Mouse (Mus musculus) ES-E14 (cell line): ENCODE data around the gene Frem1.

ENCODE experiments used
- MAFK ChIP-seq: IDR thresholded peaks from 2 replicates; pipeline ENCODE4 v1.6.1; 2014; ENCODE audit warnings: mild to moderate bottlenecking, low read depth, low read length, inconsistent platforms; ENCODE audit not compliant: insufficient read depth
- ZC3H11A ChIP-seq: IDR thresholded peaks from 2 replicates; pipeline ENCODE4 v1.6.1; 2012; ENCODE audit warnings: low read depth, mild to moderate bottlenecking, inconsistent platforms, low read length, borderline replicate concordance
- ZNF384 ChIP-seq: IDR thresholded peaks from 2 replicates; pipeline ENCODE4 v1.6.1; 2012; ENCODE audit warnings: low read depth, low read length, inconsistent platforms

GRCm38 (mm10) chr4:83030097-83030496 is 22.0 kb downstream of the Frem1 start:
- TF ChIP-seq MAFK (no peak), ZNF384 (no peak), ZC3H11A (no peak)
